In genomic region chr16:18233919-18234670, GRCm38 (mm10) we compare ENCODE assay signal across 8 mouse cellular contexts. TPM values are rescaled to one million over a fixed set of nuclear protein-coding genes. Genes with fewer than 3 reads are reported as not detected.
DNase-seq lines count a peak whose midpoint lies in the region; ATAC-seq and TF ChIP-seq lines count a peak whose summit lies in the region.
"Had no signal": no experiment of that assay in that cellular context is flagged by ENCODE, and none has a peak within 500 bp of the region (broad histone marks: within the 10 kb centered on the region; RNA-seq: fewer than 3 reads in every experiment).

No protein-coding gene starts in this region.

- H3K9me3 ChIP-seq in embryonic facial prominence, embryonic 14.5 days (ENCODE audit: control insufficient read depth, low read length): no peaks in the 10 kb centered on the region
- H3K9me3 ChIP-seq in kidney, embryonic 16.5 days (ENCODE audit: low read length): no peaks in the 10 kb centered on the region

- H3K4me3 ChIP-seq in testis, adult 2 months (ENCODE audit: control insufficient read depth, low read depth, low read length): peak overlapping the region; percentile 85
- H3K4me3 ChIP-seq in embryonic facial prominence, embryonic 14.5 days (ENCODE audit: low read depth, low read length): peak overlapping the region; percentile 89
- peak overlapping the region; percentile 85 for H3K4me3 ChIP-seq in kidney, embryonic 16.5 days (ENCODE audit: low read length)
- peak overlapping the region; percentile 64 for H3K4me3 ChIP-seq in myocyte

- no peak for DNase-seq in testis, postnatal 14 days (ENCODE audit: low spot score)
- DNase-seq in embryonic facial prominence, embryonic 14.5 days (ENCODE audit: low spot score): no peak
- DNase-seq in urinary bladder, adult 2 months (ENCODE audit: low spot score): no peak
- DNase-seq in frontal cortex, adult 2 months (ENCODE audit: extremely low spot score in 1 of 2, low spot score in 1 of 2): no peak

- peak overlapping the region; percentile 63 for H3ac ChIP-seq in myocyte (ENCODE audit: control insufficient read depth, insufficient read length)

- H3K36me3 ChIP-seq in testis, adult 2 months (ENCODE audit: control insufficient read depth, insufficient read depth, low read length): no peaks in the 10 kb centered on the region
- peaks cover 14% of the 10 kb centered on the region for H3K36me3 ChIP-seq in embryonic facial prominence, embryonic 14.5 days (ENCODE audit: control insufficient read depth, insufficient read depth, low read length)
- peaks cover 11% of the 10 kb centered on the region for H3K36me3 ChIP-seq in kidney, embryonic 16.5 days (ENCODE audit: insufficient read depth, low read length)
- peaks cover 9% of the 10 kb centered on the region for H3K36me3 ChIP-seq in myocyte (ENCODE audit: control insufficient read depth, insufficient read depth)

- H3K79me2 ChIP-seq in myocyte (ENCODE audit: control insufficient read depth, insufficient read depth): peaks cover 44% of the 10 kb centered on the region

- WGBS in embryonic facial prominence, embryonic 14.5 days: 19% methylated on average over 11 of the region's 13 CpGs
- WGBS in kidney, embryonic 16.5 days: 16% methylated on average over 13 of the region's 13 CpGs

- H3K9ac ChIP-seq in embryonic facial prominence, embryonic 14.5 days (ENCODE audit: low read depth, low read length): peak overlapping the region; percentile 89
- H3K9ac ChIP-seq in kidney, embryonic 16.5 days (replicated peaks; ENCODE audit: low read length): peak overlapping the region; percentile 91

- H3K4me2 ChIP-seq in embryonic facial prominence, embryonic 14.5 days (ENCODE audit: low read depth, low read length): peak overlapping the region; percentile 75
- peak overlapping the region; percentile 82 for H3K4me2 ChIP-seq in kidney, embryonic 16.5 days (replicated peaks; ENCODE audit: low read depth, low read length)
- H3K4me2 ChIP-seq in myocyte (ENCODE audit: low read depth): peak overlapping the region; percentile 74

- no peak for TF ChIP-seq CTCF in testis, adult 2 months (IDR thresholded peaks at IDR 0.05; ENCODE audit: control insufficient read depth, insufficient read depth, insufficient replicate concordance, low read depth, low read length)

- no peaks in the 10 kb centered on the region for H3K27me3 ChIP-seq in testis, adult 2 months (ENCODE audit: control insufficient read depth, insufficient read depth, low read length)
- H3K27me3 ChIP-seq in embryonic facial prominence, embryonic 14.5 days (replicated peaks; ENCODE audit: control insufficient read depth, insufficient read depth, low read length): no peaks in the 10 kb centered on the region
- H3K27me3 ChIP-seq in kidney, embryonic 16.5 days (ENCODE audit: insufficient read depth, low read length): no peaks in the 10 kb centered on the region
- H3K27me3 ChIP-seq in myocyte (ENCODE audit: control insufficient read depth, insufficient read depth, insufficient read length): no peaks in the 10 kb centered on the region

- peaks cover 20% of the 10 kb centered on the region for H3K4me1 ChIP-seq in testis, adult 2 months (ENCODE audit: control insufficient read depth, insufficient read depth, low read length)
- peaks cover 23% of the 10 kb centered on the region for H3K4me1 ChIP-seq in embryonic facial prominence, embryonic 14.5 days (ENCODE audit: control insufficient read depth, insufficient read depth, low read length)
- H3K4me1 ChIP-seq in kidney, embryonic 16.5 days (ENCODE audit: insufficient read depth, low read length): peaks cover 32% of the 10 kb centered on the region

- ATAC-seq in embryonic facial prominence, embryonic 14.5 days (ENCODE audit: low read depth): no peak; the same call in 1 of the 2 replicates
- ATAC-seq in kidney, embryonic 16.5 days (ENCODE audit: low FRiP score, low TSS enrichment): peak; percentile 30

- H3K27ac ChIP-seq in testis, adult 2 months (ENCODE audit: control insufficient read depth, insufficient read depth, low read depth, low read length): 0 out of 2 replicates have a peak overlapping the region, but pooled peaks have one; percentile 5
- H3K27ac ChIP-seq in embryonic facial prominence, embryonic 14.5 days (replicated peaks; ENCODE audit: low read depth, low read length): peak overlapping the region; percentile 90
- H3K27ac ChIP-seq in kidney, embryonic 16.5 days (ENCODE audit: low read length): peak overlapping the region; percentile 90; the same call in 1 of the 2 replicates

- TF ChIP-seq POLR2A in testis, adult 2 months (IDR thresholded peaks at IDR 0.05; ENCODE audit: control insufficient read depth, low read depth, low read length): no peak
- TF ChIP-seq POLR2A in myocyte (IDR thresholded peaks at IDR 0.05; ENCODE audit: insufficient read length, low read depth): no peak

TF ChIP-seq in myocyte, 11 proteins besides CTCF, POLR2A, EP300 and RAD21:
- no peak for TF ChIP-seq POLR2AphosphoS2 (IDR thresholded peaks at IDR 0.05; ENCODE audit: insufficient read length, low read depth)
- TF ChIP-seq E2F4 (IDR thresholded peaks at IDR 0.05; ENCODE audit: insufficient read depth): no peak
- no peak for TF ChIP-seq TCF12 (IDR thresholded peaks at IDR 0.05; ENCODE audit: insufficient read depth, poor library complexity, severe bottlenecking)
- no peak for TF ChIP-seq USF1 (IDR thresholded peaks at IDR 0.05; ENCODE audit: low read depth)
- no peak for TF ChIP-seq CEBPB (IDR thresholded peaks at IDR 0.05; ENCODE audit: insufficient read depth, poor library complexity, severe bottlenecking)
- TF ChIP-seq MYOG (IDR thresholded peaks at IDR 0.05; ENCODE audit: control insufficient read depth in 1 of 3, insufficient read depth in 1 of 3, insufficient read length in 2 of 3, low read depth in 2 of 3): no peak
- TF ChIP-seq MYOD1 (IDR thresholded peaks at IDR 0.05; ENCODE audit: control insufficient read depth in 1 of 3, insufficient read length in 2 of 3, low read depth in 2 of 3): no peak
- no peak for TF ChIP-seq MAX (IDR thresholded peaks at IDR 0.05; ENCODE audit: low read depth)
- TF ChIP-seq SRF (IDR thresholded peaks at IDR 0.05; ENCODE audit: control insufficient read depth, insufficient read length, low read depth): no peak
- TF ChIP-seq TCF3 (IDR thresholded peaks at IDR 0.05; ENCODE audit: insufficient read length, low read depth): no peak
- no peak for TF ChIP-seq REST (IDR thresholded peaks at IDR 0.05; ENCODE audit: insufficient read depth, insufficient read length)
TF ChIP-seq in myocyte: peak in this region for 0.

RNA-seq across cellular contexts. Expression of gene Zdhhc8, which starts 0.8 kb away (rescaled TPM):
- polyA plus RNA-seq in testis, adult 2 months (2012; rRNA removed): 4.3 and 5.5 TPM in 2 replicates
- 23.6 and 25.4 TPM in 2 replicates for polyA plus RNA-seq in embryonic facial prominence, embryonic 14.5 days (2014; fragmentation: Nextera tagmentation; extraction: Ambion mirVana)
- polyA plus RNA-seq in kidney, embryonic 16.5 days (2015; fragmentation: Nextera tagmentation; extraction: Ambion mirVana): 8.9 and 11.6 TPM in 2 replicates
- 26.1 TPM for polyA plus RNA-seq in myocyte (2012; fragmentation: generic; extraction: Trizol)
- polyA plus RNA-seq in urinary bladder, adult 2 months (2012; rRNA removed): 27.3 and 35.1 TPM in 2 replicates
- 142 and 152 TPM in 2 replicates for polyA plus RNA-seq in frontal cortex, adult 2 months (2012; rRNA removed)

RNA-seq across cellular contexts. Expression of gene Trmt2a, which starts 14.4 kb away (rescaled TPM):
- 23.5 and 24.9 TPM in 2 replicates for polyA plus RNA-seq in testis, adult 2 months (2012; rRNA removed)
- 79.1 and 83.5 TPM in 2 replicates for polyA plus RNA-seq in embryonic facial prominence, embryonic 14.5 days (2014; fragmentation: Nextera tagmentation; extraction: Ambion mirVana)
- 117 and 119 TPM in 2 replicates for polyA plus RNA-seq in kidney, embryonic 16.5 days (2015; fragmentation: Nextera tagmentation; extraction: Ambion mirVana)
- 47.8 TPM for polyA plus RNA-seq in myocyte (2012; fragmentation: generic; extraction: Trizol)
- 55.6 and 56.7 TPM in 2 replicates for polyA plus RNA-seq in urinary bladder, adult 2 months (2012; rRNA removed)
- polyA plus RNA-seq in frontal cortex, adult 2 months (2012; rRNA removed): 76.5 and 77.2 TPM in 2 replicates

RNA-seq across cellular contexts. Expression of gene Ranbp1, which starts 14.4 kb away (rescaled TPM):
- polyA plus RNA-seq in testis, adult 2 months (2012; rRNA removed): 64.4 and 76.0 TPM in 2 replicates
- polyA plus RNA-seq in embryonic facial prominence, embryonic 14.5 days (2014; fragmentation: Nextera tagmentation; extraction: Ambion mirVana): 515 and 520 TPM in 2 replicates
- 508 and 585 TPM in 2 replicates for polyA plus RNA-seq in kidney, embryonic 16.5 days (2015; fragmentation: Nextera tagmentation; extraction: Ambion mirVana)
- polyA plus RNA-seq in myocyte (2012; fragmentation: generic; extraction: Trizol): 150 TPM
- 88.4 and 90.6 TPM in 2 replicates for polyA plus RNA-seq in urinary bladder, adult 2 months (2012; rRNA removed)
- 108 and 116 TPM in 2 replicates for polyA plus RNA-seq in frontal cortex, adult 2 months (2012; rRNA removed)

RNA-seq across cellular contexts. Expression of gene Ccdc188, which starts 16.4 kb away (rescaled TPM):
- 103 and 117 TPM in 2 replicates for polyA plus RNA-seq in testis, adult 2 months (2012; rRNA removed)
- not detected in 2 replicates for polyA plus RNA-seq in embryonic facial prominence, embryonic 14.5 days (2014; fragmentation: Nextera tagmentation; extraction: Ambion mirVana)
- polyA plus RNA-seq in kidney, embryonic 16.5 days (2015; fragmentation: Nextera tagmentation; extraction: Ambion mirVana): not detected in 2 replicates
- polyA plus RNA-seq in myocyte (2012; fragmentation: generic; extraction: Trizol): not detected
- not detected in 2 replicates for polyA plus RNA-seq in urinary bladder, adult 2 months (2012; rRNA removed)
- not detected in 2 replicates for polyA plus RNA-seq in frontal cortex, adult 2 months (2012; rRNA removed)

RNA-seq across cellular contexts. Expression of gene Gm49776, which starts 24.0 kb away (rescaled TPM):
- polyA plus RNA-seq in testis, adult 2 months (2012; rRNA removed): 0.38 and 0.58 TPM in 2 replicates
- polyA plus RNA-seq in embryonic facial prominence, embryonic 14.5 days (2014; fragmentation: Nextera tagmentation; extraction: Ambion mirVana): 1.2 and 6.5 TPM in 2 replicates
- 2.1 TPM in 1 of 2 replicates, not detected in the other for polyA plus RNA-seq in kidney, embryonic 16.5 days (2015; fragmentation: Nextera tagmentation; extraction: Ambion mirVana)
- polyA plus RNA-seq in myocyte (2012; fragmentation: generic; extraction: Trizol): 0.08 TPM
- polyA plus RNA-seq in urinary bladder, adult 2 months (2012; rRNA removed): not detected in 2 replicates
- polyA plus RNA-seq in frontal cortex, adult 2 months (2012; rRNA removed): 0.55 TPM in 1 of 2 replicates, not detected in the other
- polyA plus RNA-seq: gonadal fat pad, adult 2 months had no signal

Comparison
In these comparisons a context has a peak if more than half of its experiments do, and no peak if none do; other contexts are left out.
1. H3K27ac ChIP-seq: peak in every context shown above with its lines; median percentile 90 in embryonic facial prominence, embryonic 14.5 days; 90 in kidney, embryonic 16.5 days; 5 in testis, adult 2 months.